Mouse (Mus musculus) cerebellum, adult 2 months (tissue): ENCODE results near the gene Crabp1. TPM values are rescaled to one million over a fixed set of nuclear protein-coding genes. Genes with fewer than 3 reads are reported as not detected.

Experiments
- DNase-seq, 2 experiments: peaks; one replicate each; pipeline ENCODE4 v3.0.0; 2021
- H3K27ac ChIP-seq: fragments of 200-500 bp; 2 replicates; pipeline ENCODE4 v1.5.1; 2012; ENCODE audit warnings: low read length, control low read depth, inconsistent platforms; ENCODE audit not compliant: insufficient read depth
- H3K27me3 ChIP-seq: fragments of 200-500 bp; 2 replicates; pipeline ENCODE4 v1.6.1; 2012; ENCODE audit warnings: inconsistent platforms, mild to moderate bottlenecking, low read length, moderate library complexity; ENCODE audit not compliant: control insufficient read depth, insufficient read depth
- H3K4me1 ChIP-seq: fragments of 200-500 bp; 2 replicates; pipeline ENCODE4 v1.6.1; 2011; ENCODE audit warnings: low read length; ENCODE audit not compliant: control insufficient read depth, insufficient read depth
- H3K4me3 ChIP-seq: fragments of 200-500 bp; replicated peaks from 2 replicates; pipeline ENCODE3; 2011; ENCODE audit warnings: mild to moderate bottlenecking, low read depth, low read length, control low read depth; ENCODE audit not compliant: insufficient read depth
- CTCF ChIP-seq: fragments of 200-500 bp; IDR thresholded peaks from 2 replicates; pipeline ENCODE4 v1.5.1; 2011; ENCODE audit warnings: low read depth, mild to moderate bottlenecking, control low read depth, low read length, moderate library complexity, borderline replicate concordance; ENCODE audit not compliant: insufficient read depth
- POLR2A ChIP-seq: fragments of 200-500 bp; IDR thresholded peaks from 2 replicates; pipeline ENCODE4 v1.6.1; 2011; ENCODE audit warnings: low read length, control low read depth, borderline replicate concordance; ENCODE audit not compliant: insufficient read depth
- WGBS: fragments of 180-500 bp; shearing (Covaris S2); methylation state at CpG from one replicate; pipeline ENCODE4 v1.1.7; 2018; 5-methylcytosine and 5-hydroxymethylcytosine counted together
- polyA plus RNA-seq: library from polyadenylated mRNA; depleted of rRNA; stranded (reverse); fragments of >200 nt; gene quantifications from 2 replicates; pipeline ENCODE4 v1.2.3, GENCODE M21; 2012

The Crabp1 gene
- polyA plus RNA-seq, 1 experiment = 5.5 TPM

GRCm38 (mm10) chr9:54782504-54782903 lies 18.0 kb downstream of the Crabp1 start:
- no peak overlapping the region for H3K4me3 ChIP-seq
- no peak overlapping the region for H3K27ac ChIP-seq
- no peaks in the 10 kb centered on the region for H3K27me3 ChIP-seq
- WGBS = 51% methylated on average over 15 of the region's 15 CpGs
- no peak for DNase-seq
- no peak for TF ChIP-seq POLR2A
- TF ChIP-seq CTCF = no peak
- no peaks in the 10 kb centered on the region for H3K4me1 ChIP-seq

GRCm38 (mm10) chr9:54784003-54784402 lies 19.5 kb downstream of the Crabp1 start:
- Histone ChIP-seq H3K27me3 (no peaks in the 10 kb centered on the region), H3K4me3 (no peak overlapping the region), H3K4me1 (no peaks in the 10 kb centered on the region), H3K27ac (no peak overlapping the region)
- no peak for DNase-seq
- WGBS = 76% methylated on average over 3 of the region's 3 CpGs
- TF ChIP-seq CTCF = no peak
- TF ChIP-seq POLR2A = no peak

- WGBS = 65% methylated on average over 3 of the region's 3 CpGs
- Histone ChIP-seq H3K4me1 (no peaks in the 10 kb centered on the region), H3K4me3 (no peak overlapping the region), H3K27me3 (no peaks in the 10 kb centered on the region), H3K27ac (no peak overlapping the region)
- no peak for TF ChIP-seq POLR2A
- no peak for DNase-seq
Observed at GRCm38 (mm10) chr9:54785215-54785614, 20.7 kb downstream of the Crabp1 start.

DNA sequence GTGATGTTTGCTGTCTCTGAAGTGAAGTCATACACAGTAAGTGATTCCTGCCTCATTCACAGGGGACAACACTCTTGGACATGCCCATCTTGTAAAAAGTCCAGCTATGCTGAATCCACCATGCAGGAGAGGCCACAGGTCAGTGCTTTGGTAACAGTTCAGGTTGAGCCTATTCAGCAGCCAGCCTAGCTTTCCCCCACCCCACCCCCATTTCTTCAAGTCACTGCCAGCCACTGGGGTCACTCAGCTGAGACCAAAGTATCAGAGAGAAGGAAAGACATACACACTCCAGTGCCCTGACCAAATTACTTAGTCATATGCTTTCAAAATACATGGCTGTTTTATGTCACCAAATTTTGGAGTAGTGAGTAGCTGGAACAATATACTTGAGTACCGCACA lies 21.5 kb downstream of the Crabp1 start:
- Histone ChIP-seq H3K27ac (no peak overlapping the region), H3K4me1 (no peaks in the 10 kb centered on the region), H3K27me3 (no peaks in the 10 kb centered on the region), H3K4me3 (no peak overlapping the region)
- TF ChIP-seq CTCF (no peak), POLR2A (no peak)
- 97% methylated on average over 1 of the region's 1 CpGs for WGBS
- no peak for DNase-seq

- H3K27ac ChIP-seq = no peak overlapping the region
- DNase-seq = no peak
- H3K27me3 ChIP-seq = no peaks in the 10 kb centered on the region
- no peak for TF ChIP-seq CTCF
- no peak for TF ChIP-seq POLR2A
- 10% methylated on average over 8 of the region's 8 CpGs for WGBS
- no peak overlapping the region for H3K4me3 ChIP-seq
- no peaks in the 10 kb centered on the region for H3K4me1 ChIP-seq
Observed at GRCm38 (mm10) chr9:54787760-54788159, 23.2 kb downstream of the Crabp1 start.

- no peak for TF ChIP-seq POLR2A
- TF ChIP-seq CTCF = no peak
- no peak for DNase-seq
- 5% methylated on average over 5 of the region's 5 CpGs for WGBS
- H3K27ac ChIP-seq = no peak overlapping the region
- no peak overlapping the region for H3K4me3 ChIP-seq
- no peaks in the 10 kb centered on the region for H3K4me1 ChIP-seq
- H3K27me3 ChIP-seq = no peaks in the 10 kb centered on the region
Observed at GRCm38 (mm10) chr9:54790271-54790670, 25.7 kb downstream of the Crabp1 start.

DNA sequence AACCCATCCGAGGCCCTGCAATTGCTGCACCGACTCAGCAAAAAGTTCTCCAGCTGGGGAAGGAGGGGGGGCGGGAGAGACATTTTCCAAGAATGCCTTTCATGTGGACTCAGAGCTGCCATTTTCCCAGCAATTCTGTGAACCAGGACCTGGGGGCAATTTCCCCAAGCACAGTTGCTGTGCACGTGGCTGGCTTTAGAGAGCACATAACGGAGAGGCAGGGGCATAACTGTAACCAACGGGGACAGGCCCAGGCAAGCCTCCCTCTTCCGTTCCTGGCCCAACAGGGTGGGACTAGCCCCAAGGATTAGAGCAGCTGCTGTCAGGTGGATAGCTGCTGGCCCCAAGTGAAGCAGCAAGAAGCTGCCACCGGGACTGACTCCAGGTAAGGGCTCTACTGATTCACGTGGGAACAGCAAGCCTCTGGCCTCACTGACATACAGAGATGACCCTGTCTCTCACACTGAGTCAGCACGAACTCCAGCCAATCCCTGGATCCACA lies 37.0 kb downstream of the Crabp1 start:
- H3K27ac ChIP-seq = no peak overlapping the region
- no peaks in the 10 kb centered on the region for H3K4me1 ChIP-seq
- no peak overlapping the region for H3K4me3 ChIP-seq
- no peaks in the 10 kb centered on the region for H3K27me3 ChIP-seq
- no peak for TF ChIP-seq POLR2A
- no peak for TF ChIP-seq CTCF
- no peak for DNase-seq
- WGBS = 49% methylated on average over 10 of the region's 10 CpGs

DNA sequence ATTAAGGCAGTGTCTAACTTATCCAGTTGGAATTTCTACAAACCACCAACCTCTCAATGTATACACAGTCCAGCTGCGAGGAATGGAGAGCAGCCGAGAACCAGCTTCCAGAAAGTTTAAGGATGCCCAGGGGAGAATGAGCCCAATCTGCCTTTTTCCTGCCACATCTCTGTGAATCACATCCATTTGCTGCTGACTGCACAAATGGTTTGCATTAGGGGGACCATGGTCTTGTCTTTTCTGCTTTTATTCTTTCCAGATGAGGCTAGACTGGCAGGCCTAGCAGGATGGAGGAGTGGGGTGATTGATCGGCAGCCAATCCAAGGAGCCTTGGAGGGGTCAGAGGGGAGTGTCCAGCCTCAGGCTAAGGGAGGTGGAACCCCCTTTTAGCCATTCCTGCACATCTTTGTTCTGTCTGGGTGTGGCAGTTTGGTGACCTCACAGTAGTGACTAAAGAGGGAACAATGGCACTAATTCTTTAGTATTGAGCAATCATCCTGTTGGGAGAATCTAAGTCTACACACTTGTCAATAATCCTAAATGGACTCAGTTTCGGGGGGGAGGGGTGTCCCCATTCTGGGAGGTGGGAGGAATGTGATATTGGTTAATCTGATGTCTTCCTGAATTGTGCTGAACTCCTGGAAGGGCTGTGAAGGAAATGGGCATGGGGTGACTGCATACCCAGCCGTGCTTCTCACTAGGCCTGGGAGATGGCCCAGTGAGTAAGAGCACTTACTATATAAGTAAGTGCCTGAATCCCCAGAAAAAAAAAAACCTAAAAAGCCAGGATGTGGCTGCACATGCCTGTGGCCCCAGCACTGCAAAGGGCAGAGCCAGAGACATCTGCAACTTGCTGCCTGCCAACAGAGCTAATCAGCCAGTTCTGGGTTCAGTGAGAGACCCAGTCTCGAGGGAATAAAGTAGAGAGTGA lies 38.5 kb downstream of the Crabp1 start:
- no peak overlapping the region for H3K27ac ChIP-seq
- no peak for TF ChIP-seq CTCF
- no peak for TF ChIP-seq POLR2A
- H3K4me1 ChIP-seq = no peaks in the 10 kb centered on the region
- H3K4me3 ChIP-seq = no peak overlapping the region
- no peak for DNase-seq
- H3K27me3 ChIP-seq = no peaks in the 10 kb centered on the region
- 57% methylated on average over 6 of the region's 6 CpGs for WGBS
